Mouse (Mus musculus): ENCODE measurements around the gene Pkd1l2.

DNA sequence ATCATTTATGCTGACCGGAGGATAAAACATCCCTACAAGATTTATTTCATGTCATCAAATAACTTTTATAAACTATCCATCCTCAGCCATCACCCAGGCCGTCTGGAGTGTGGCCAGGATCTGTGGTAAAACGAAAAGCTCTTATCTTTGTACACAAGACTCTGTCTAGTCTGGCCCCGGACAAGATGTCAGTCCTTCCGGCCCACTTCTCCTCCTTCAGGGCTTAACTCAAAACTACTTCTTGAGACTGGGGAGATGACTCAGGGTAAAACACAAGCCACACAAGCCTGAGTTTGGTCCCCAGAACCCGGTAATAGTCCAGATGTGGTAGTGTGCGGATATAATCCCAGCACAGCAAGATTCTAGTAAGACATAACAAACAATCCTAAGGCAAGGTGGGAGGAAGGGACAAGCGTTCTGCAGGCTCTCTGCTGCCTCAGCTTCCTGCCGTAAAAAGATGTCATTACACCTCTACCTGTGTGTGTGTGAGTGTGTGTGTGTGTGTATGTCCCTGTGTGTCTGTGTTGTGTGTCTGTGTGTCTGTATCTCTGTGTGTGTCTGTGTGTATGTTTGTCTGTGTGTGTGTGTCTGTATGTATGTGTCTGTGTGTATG lies 804 bp upstream of the Pkd1l2 start:
- peak; percentile 68 for TF ChIP-seq EP300 (IDR thresholded peaks at IDR 0.05; ENCODE audit: low read depth)
- TF ChIP-seq CTCF (IDR thresholded peaks at IDR 0.05; ENCODE audit: low read depth) = peak; percentile 43
